Mouse (Mus musculus) thymus, adult 2 months (tissue): ENCODE data around the gene Prpsap1. TPM values are rescaled to one million over a fixed set of nuclear protein-coding genes. Genes with fewer than 3 reads are reported as not detected.

Experiments
- DNase-seq: peaks from one replicate; pipeline ENCODE4 v3.0.0; 2021
- H3K27ac ChIP-seq: fragments of 200-500 bp; 2 replicates; pipeline ENCODE4 v1.5.1; 2012; ENCODE audit warnings: low read length, control low read depth; ENCODE audit not compliant: control insufficient read depth, insufficient read depth
- H3K27me3 ChIP-seq: fragments of 200-500 bp; 2 replicates; pipeline ENCODE4 v1.6.1; 2012; ENCODE audit warnings: mild to moderate bottlenecking, low read length, moderate library complexity, mixed read lengths; ENCODE audit not compliant: control insufficient read depth, insufficient read depth
- H3K36me3 ChIP-seq: fragments of 200-500 bp; 2 replicates; pipeline ENCODE4 v1.6.1; 2012; ENCODE audit warnings: mild to moderate bottlenecking, low read length, moderate library complexity; ENCODE audit not compliant: control insufficient read depth, insufficient read depth
- H3K4me1 ChIP-seq: fragments of 200-500 bp; replicated peaks from 2 replicates; pipeline ENCODE4 v1.6.1; 2012; ENCODE audit warnings: low read length; ENCODE audit not compliant: control insufficient read depth, insufficient read depth
- H3K4me3 ChIP-seq: fragments of 200-500 bp; 2 replicates; pipeline ENCODE4 v1.5.1; 2012; ENCODE audit warnings: mild to moderate bottlenecking, low read length, control low read depth, moderate library complexity; ENCODE audit not compliant: control insufficient read depth, insufficient read depth
- CTCF ChIP-seq: fragments of 200-500 bp; IDR thresholded peaks from 2 replicates; pipeline ENCODE4 v1.5.1; 2012; ENCODE audit warnings: mild to moderate bottlenecking, control low read depth, low read length, moderate library complexity, borderline replicate concordance; ENCODE audit not compliant: control insufficient read depth, poor library complexity, insufficient read depth; ENCODE audit errors: extremely low read depth
- POLR2A ChIP-seq: fragments of 200-500 bp; IDR thresholded peaks from 2 replicates; pipeline ENCODE4 v1.6.1; 2012; ENCODE audit warnings: mild to moderate bottlenecking, low read length, control low read depth, moderate library complexity; ENCODE audit not compliant: control insufficient read depth, poor library complexity, insufficient read depth; ENCODE audit errors: extremely low read depth
- WGBS: fragments of 180-500 bp; shearing (Covaris S2); methylation state at CpG from one replicate; pipeline ENCODE4 v1.1.7; 2018; 5-methylcytosine and 5-hydroxymethylcytosine counted together
- polyA plus RNA-seq: library from polyadenylated mRNA; depleted of rRNA; stranded (reverse); fragments of >200 nt; gene quantifications from 2 replicates; pipeline ENCODE4 v1.2.3, GENCODE M21; 2012

The Prpsap1 gene
- polyA plus RNA-seq, 1 experiment = 86.0 TPM

GRCm38 (mm10) chr11:116533341-116534153, 39.5 kb upstream of the Prpsap1 start:
- TF ChIP-seq POLR2A (no peak), CTCF (no peak)
- H3K36me3 ChIP-seq = no peaks in the 10 kb centered on the region
- 2% methylated on average over 63 of the region's 63 CpGs for WGBS
- no peak for DNase-seq
- no peak overlapping the region for H3K27ac ChIP-seq
- H3K27me3 ChIP-seq = peaks cover 23% of the 10 kb centered on the region
- peak overlapping the region; percentile 26 for H3K4me3 ChIP-seq
- H3K4me1 ChIP-seq = peaks cover 15% of the 10 kb centered on the region

DNA sequence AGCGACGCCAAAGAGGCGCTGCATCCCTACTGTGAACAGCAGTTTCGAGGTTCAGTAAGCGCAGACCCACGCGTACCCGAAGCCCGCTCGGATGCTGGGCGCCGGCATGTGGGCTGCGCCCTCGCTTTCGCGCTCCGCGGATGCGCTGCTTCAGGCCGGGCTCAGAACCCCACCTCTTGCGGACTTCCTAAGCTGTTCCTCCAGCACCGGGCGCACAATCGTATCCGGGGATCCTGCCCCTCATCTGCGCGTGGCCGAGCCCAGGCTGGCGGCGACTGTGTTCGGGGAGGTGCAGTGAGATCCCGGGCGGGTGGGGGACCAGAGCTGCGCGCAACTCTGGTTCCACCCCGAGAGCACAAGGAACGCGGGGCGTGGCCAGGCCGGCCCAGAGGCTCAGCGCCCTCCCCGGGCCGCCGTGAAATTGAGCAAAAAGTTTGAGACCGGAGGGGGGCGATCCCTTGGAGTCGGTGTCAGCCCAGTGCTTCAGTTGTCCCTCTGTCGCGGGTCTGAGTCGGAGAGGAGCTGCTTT, 38.9 kb upstream of the Prpsap1 start:
- 2% methylated on average over 50 of the region's 50 CpGs for WGBS
- peaks cover 15% of the 10 kb centered on the region for H3K4me1 ChIP-seq
- H3K27ac ChIP-seq = no peak overlapping the region
- TF ChIP-seq POLR2A (no peak), CTCF (no peak)
- no peaks in the 10 kb centered on the region for H3K36me3 ChIP-seq
- peak; percentile 43 for DNase-seq
- peaks cover 23% of the 10 kb centered on the region for H3K27me3 ChIP-seq
- H3K4me3 ChIP-seq = peak overlapping the region; percentile 26

GRCm38 (mm10) chr11:116532262-116532809, 38.3 kb upstream of the Prpsap1 start:
- H3K27ac ChIP-seq = no peak overlapping the region
- DNase-seq = no peak
- H3K27me3 ChIP-seq = peaks cover 23% of the 10 kb centered on the region
- H3K4me1 ChIP-seq = peaks cover 15% of the 10 kb centered on the region
- no peak for TF ChIP-seq CTCF
- no peak for TF ChIP-seq POLR2A
- no peaks in the 10 kb centered on the region for H3K36me3 ChIP-seq
- peak overlapping the region; percentile 26 for H3K4me3 ChIP-seq
- WGBS = 4% methylated on average over 30 of the region's 30 CpGs

GRCm38 (mm10) chr11:116531371-116532191, 37.6 kb upstream of the Prpsap1 start:
- DNase-seq = no peak
- Histone ChIP-seq H3K4me1 (peaks cover 15% of the 10 kb centered on the region), H3K4me3 (no peak overlapping the region), H3K27ac (no peak overlapping the region), H3K36me3 (no peaks in the 10 kb centered on the region), H3K27me3 (peaks cover 23% of the 10 kb centered on the region)
- TF ChIP-seq POLR2A (no peak), CTCF (no peak)
- WGBS = 5% methylated on average over 48 of the region's 48 CpGs

GRCm38 (mm10) chr11:116530187-116531147, 36.5 kb upstream of the Prpsap1 start, which contains the start of gene Sphk1:
Sphk1 (plus strand) TSS chr11:116530925.
- Histone ChIP-seq H3K27me3 (peaks cover 23% of the 10 kb centered on the region), H3K4me3 (no peak within 1 kb of the TSS), H3K4me1 (peaks cover 15% of the 10 kb centered on the region), H3K27ac (no peak within 1 kb of the TSS), H3K36me3 (no peaks in the 10 kb centered on the region)
- no peak for TF ChIP-seq POLR2A
- no peak for TF ChIP-seq CTCF
- 68% methylated on average over 11 of the region's 11 CpGs for WGBS
- no peak for DNase-seq
